Mouse (Mus musculus) liver, postnatal 0 days (tissue): ENCODE results near the gene Syt9. TPM values are rescaled to one million over a fixed set of nuclear protein-coding genes. Genes with fewer than 3 reads are reported as not detected.
A peak's percentile ranks its signal among the peaks of the same experiment; 100 is the strongest.

ENCODE experiments used
- ATAC-seq: fragments of 200-750 bp; cut with Nextera tagmentation; 2 replicates; pipeline ENCODE4 v1.8.0; 2017; ENCODE audit warnings: mild to moderate bottlenecking, moderate library complexity
- DNase-seq: peaks from one replicate; pipeline ENCODE4 v3.0.0-alpha.2; 2016
- H3K27ac ChIP-seq: fragments of 300-500 bp; sonication (generic); 2 replicates; pipeline ENCODE4 v1.5.1; 2014; ENCODE audit warnings: antibody characterized with exemption, moderate library complexity, mild to moderate bottlenecking, low read depth
- H3K27me3 ChIP-seq: fragments of 300-500 bp; sonication (generic); 2 replicates; pipeline ENCODE4 v1.6.1; 2014; ENCODE audit warnings: low read length, control low read depth, mixed read lengths; ENCODE audit not compliant: insufficient read depth
- H3K36me3 ChIP-seq: fragments of 300-500 bp; sonication (generic); replicated peaks from 2 replicates; pipeline ENCODE4 v1.6.1; 2014; ENCODE audit warnings: mild to moderate bottlenecking, control low read depth, low read length, moderate library complexity, mixed read lengths; ENCODE audit not compliant: insufficient read depth
- H3K4me1 ChIP-seq: fragments of 300-500 bp; sonication (generic); 2 replicates; pipeline ENCODE4 v1.6.1; 2014; ENCODE audit warnings: antibody characterized with exemption, mild to moderate bottlenecking, control low read depth; ENCODE audit not compliant: insufficient read depth
- H3K4me2 ChIP-seq: fragments of 300-500 bp; sonication (generic); 2 replicates; pipeline ENCODE4 v1.6.1; 2014; ENCODE audit warnings: low read depth, mild to moderate bottlenecking, low read length, moderate library complexity, mixed read lengths
- H3K4me3 ChIP-seq: fragments of 300-500 bp; sonication (generic); 2 replicates; pipeline ENCODE4 v1.5.1; 2014; ENCODE audit warnings: low read depth, low read length
- H3K9ac ChIP-seq: fragments of 300-500 bp; sonication (generic); replicated peaks from 2 replicates; pipeline ENCODE4 v1.6.1; 2014; ENCODE audit warnings: mild to moderate bottlenecking, moderate library complexity
- H3K9me3 ChIP-seq: fragments of 300-500 bp; sonication (generic); 2 replicates; pipeline ENCODE4 v1.6.1; 2016; ENCODE audit warnings: mild to moderate bottlenecking, control low read depth, low read length, mixed read lengths
- CTCF ChIP-seq: sonication (generic); IDR thresholded peaks from 2 replicates; pipeline ENCODE4 v1.5.1; 2016; ENCODE audit warnings: antibody characterized with exemption, low read depth
- EP300 ChIP-seq: IDR thresholded peaks from 2 replicates; pipeline ENCODE4 v1.6.1; 2016; ENCODE audit warnings: antibody characterized with exemption, low read depth, mild to moderate bottlenecking
- WGBS: fragments of 180-500 bp; shearing (Covaris S2); extraction: QIAGEN DNeasy Blood & Tissue Kit; methylation state at CpG from one replicate; pipeline ENCODE4 v1.1.7; 2014; ENCODE audit not compliant: insufficient replicate concordance; 5-methylcytosine and 5-hydroxymethylcytosine counted together
- polyA plus RNA-seq: library from polyadenylated mRNA; unstranded; fragments of >200 nt; fragmentation: Nextera tagmentation; extraction: Ambion mirVana; gene quantifications from 2 replicates; pipeline ENCODE4 v1.2.1, GENCODE M21; 2015

Syt9 gene
- polyA plus RNA-seq, 1 experiment from 2014 or later: 0.23 TPM

GRCm38 (mm10) chr7:107507920-107508319 lies 137.4 kb downstream of the Syt9 start:
- Histone ChIP-seq H3K4me1 (no peaks in the 10 kb centered on the region), H3K36me3 (no peaks in the 10 kb centered on the region), H3K4me2 (no peak overlapping the region), H3K9ac (no peak overlapping the region), H3K27ac (no peak overlapping the region), H3K4me3 (no peak overlapping the region), H3K9me3 (no peaks in the 10 kb centered on the region), H3K27me3 (no peaks in the 10 kb centered on the region)
- 68% methylated on average over 3 of the region's 3 CpGs for WGBS
- no peak for TF ChIP-seq CTCF
- no peak for TF ChIP-seq EP300
- no peak for DNase-seq
- no peak for ATAC-seq

GRCm38 (mm10) chr7:107509740-107510139 lies 139.2 kb downstream of the Syt9 start:
- Histone ChIP-seq H3K27me3 (no peaks in the 10 kb centered on the region), H3K27ac (no peak overlapping the region), H3K36me3 (no peaks in the 10 kb centered on the region), H3K4me2 (no peak overlapping the region), H3K9ac (no peak overlapping the region), H3K9me3 (no peaks in the 10 kb centered on the region), H3K4me3 (no peak overlapping the region), H3K4me1 (no peaks in the 10 kb centered on the region)
- DNase-seq (no peak), ATAC-seq (no peak)
- TF ChIP-seq CTCF (no peak), EP300 (no peak)
- 55% methylated on average over 3 of the region's 3 CpGs for WGBS

- 52% methylated on average over 8 of the region's 8 CpGs for WGBS
- ATAC-seq: no peak
Measured at GRCm38 (mm10) chr7:107516704-107517410, 146.3 kb downstream of the Syt9 start.

GRCm38 (mm10) chr7:107519256-107520025 lies 148.9 kb downstream of the Syt9 start:
- no peak for ATAC-seq
- 69% methylated on average over 12 of the region's 12 CpGs for WGBS
- TF ChIP-seq CTCF (no peak), EP300 (no peak)
- DNase-seq: no peak
- no peaks in the 10 kb centered on the region for H3K4me1 ChIP-seq
- no peak overlapping the region for H3K4me3 ChIP-seq
- H3K9ac ChIP-seq: no peak overlapping the region
- no peak overlapping the region for H3K4me2 ChIP-seq
- no peak overlapping the region for H3K27ac ChIP-seq
- H3K27me3 ChIP-seq: no peaks in the 10 kb centered on the region
- H3K36me3 ChIP-seq: no peaks in the 10 kb centered on the region
- H3K9me3 ChIP-seq: no peaks in the 10 kb centered on the region

More at GRCm38 (mm10) chr7:107516704-107517410, 146.3 kb downstream of the Syt9 start:
- Histone ChIP-seq H3K27me3 (no peaks in the 10 kb centered on the region), H3K36me3 (no peaks in the 10 kb centered on the region), H3K4me1 (no peaks in the 10 kb centered on the region), H3K4me2 (no peak overlapping the region), H3K4me3 (no peak overlapping the region), H3K9ac (no peak overlapping the region), H3K27ac (no peak overlapping the region), H3K9me3 (no peaks in the 10 kb centered on the region)
- DNase-seq: no peak
- TF ChIP-seq EP300 (no peak), CTCF (no peak)

- TF ChIP-seq EP300 (no peak), CTCF (no peak)
- Histone ChIP-seq H3K4me1 (no peaks in the 10 kb centered on the region), H3K36me3 (no peaks in the 10 kb centered on the region), H3K4me3 (no peak overlapping the region), H3K27ac (no peak overlapping the region), H3K4me2 (no peak overlapping the region), H3K27me3 (no peaks in the 10 kb centered on the region), H3K9ac (no peak overlapping the region), H3K9me3 (no peaks in the 10 kb centered on the region)
- 81% methylated on average over 6 of the region's 6 CpGs for WGBS
- DNase-seq (no peak), ATAC-seq (no peak)
Measured at GRCm38 (mm10) chr7:107521411-107521810, 150.9 kb downstream of the Syt9 start.

- Histone ChIP-seq H3K4me2 (no peak overlapping the region), H3K9ac (no peak overlapping the region), H3K27me3 (no peaks in the 10 kb centered on the region), H3K27ac (no peak overlapping the region), H3K4me1 (no peaks in the 10 kb centered on the region), H3K4me3 (no peak overlapping the region), H3K36me3 (no peaks in the 10 kb centered on the region), H3K9me3 (no peaks in the 10 kb centered on the region)
- ATAC-seq: no peak
- WGBS: 15% methylated on average over 1 of the region's 1 CpGs
- TF ChIP-seq CTCF (peak; percentile 72), EP300 (no peak)
- peak; percentile 29 for DNase-seq
Measured at GRCm38 (mm10) chr7:107526299-107526698, 155.8 kb downstream of the Syt9 start.
